Mouse (Mus musculus) kidney, adult 9 months (tissue): ENCODE measurements around the gene Urad.

ENCODE experiments used
- DNase-seq: peaks from one replicate; pipeline ENCODE4 v3.0.0; 2022

The Urad gene

DNA sequence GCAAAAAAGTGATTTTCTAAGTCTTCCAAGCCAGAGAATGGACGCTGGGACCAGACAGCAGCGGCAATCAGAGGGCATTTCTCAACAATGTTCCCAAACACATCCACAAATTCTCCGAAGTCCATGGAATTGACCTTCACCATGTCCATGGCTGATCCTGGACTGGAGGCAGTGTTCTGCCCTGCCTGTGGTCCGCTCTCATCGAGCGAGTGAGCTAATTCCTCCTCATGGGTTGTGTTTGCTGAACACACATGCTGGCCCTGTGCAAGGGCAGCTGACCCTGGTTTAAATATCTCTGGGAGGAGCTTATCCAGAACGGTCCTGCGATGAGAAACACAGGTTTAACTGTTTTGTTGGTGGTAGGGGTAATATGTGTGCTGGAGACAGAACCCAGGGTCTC, at the start of gene Urad:
TSS of gene Urad (minus strand) at position 258 of the 400 bp plus-strand sequence.
- DNase-seq = no peak

DNA sequence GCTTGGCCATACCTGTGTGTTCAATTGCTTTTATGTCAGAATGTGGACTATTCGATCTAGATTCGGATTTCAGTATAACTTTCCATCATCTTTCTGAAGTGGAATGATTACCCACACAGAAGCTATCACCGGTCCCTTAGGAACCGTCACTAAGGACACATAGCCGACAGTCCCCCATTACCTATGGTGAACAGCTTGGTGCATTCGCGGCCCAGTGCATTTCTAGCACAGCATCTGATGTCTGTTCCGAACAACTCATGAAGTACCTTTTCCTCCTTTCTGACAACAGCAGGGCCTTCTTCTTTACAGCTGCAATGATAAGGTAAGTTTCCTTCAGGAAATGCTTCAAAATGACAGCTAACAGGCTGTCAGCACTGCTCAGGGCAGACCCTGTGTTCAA, 48.0 kb upstream of the Urad start:
- DNase-seq = no peak

DNA sequence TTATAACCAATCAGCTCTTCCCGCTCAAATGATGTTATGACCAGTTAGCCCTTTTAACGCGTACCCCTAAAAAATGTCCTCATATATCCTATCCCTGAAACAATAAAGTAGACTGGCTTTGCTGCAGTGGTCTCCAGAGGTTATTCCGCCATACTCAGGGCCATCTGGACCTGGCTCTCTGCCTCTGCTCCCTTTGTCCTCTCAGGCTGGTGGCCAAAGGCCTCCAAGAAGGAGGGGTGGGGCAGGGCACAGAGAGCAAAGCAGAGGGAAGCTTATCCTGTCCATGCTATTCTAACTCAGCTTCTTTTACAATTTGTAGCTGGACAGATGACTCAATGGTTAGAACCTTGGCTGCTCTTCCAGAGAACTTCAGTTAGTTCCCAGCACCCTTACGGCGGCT, 46.0 kb upstream of the Urad start:
- DNase-seq = no peak

DNA sequence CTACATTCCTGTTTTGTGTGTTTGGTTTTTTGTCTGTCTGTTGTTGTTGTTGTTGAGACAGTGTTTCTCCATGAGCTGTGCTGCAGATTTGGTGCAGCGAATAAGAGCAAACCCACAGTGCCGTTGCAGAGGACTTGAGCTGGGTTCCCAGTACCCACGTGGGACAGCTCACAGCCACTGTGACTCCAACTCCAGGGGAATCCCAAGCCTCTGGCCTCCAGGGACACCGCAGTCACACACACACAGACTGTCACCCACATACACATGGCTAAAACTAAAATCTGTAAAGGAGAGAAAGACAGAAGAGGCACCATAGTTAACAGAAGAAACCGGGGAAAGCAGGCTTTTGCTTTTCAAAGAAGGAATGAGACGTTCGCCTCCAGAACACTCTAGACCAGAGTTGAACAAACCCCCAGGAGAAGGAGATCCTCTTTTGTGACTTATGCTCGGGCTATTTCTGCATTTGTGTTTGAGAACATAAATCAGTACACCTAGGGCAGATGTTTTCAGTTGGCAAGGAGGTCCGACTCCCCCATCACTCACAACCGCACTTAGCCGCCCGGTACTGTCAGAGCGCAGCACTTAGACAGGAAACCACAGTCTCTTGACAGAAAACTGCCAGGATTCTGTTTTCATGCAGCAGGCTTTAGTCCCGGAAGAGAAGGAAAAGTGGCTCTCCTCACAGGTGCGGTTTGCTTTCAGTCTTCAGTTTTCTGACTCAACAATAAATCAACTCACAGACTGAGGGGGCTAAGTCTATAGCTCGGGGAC, 43.9 kb upstream of the Urad start:
- no peak for DNase-seq

DNA sequence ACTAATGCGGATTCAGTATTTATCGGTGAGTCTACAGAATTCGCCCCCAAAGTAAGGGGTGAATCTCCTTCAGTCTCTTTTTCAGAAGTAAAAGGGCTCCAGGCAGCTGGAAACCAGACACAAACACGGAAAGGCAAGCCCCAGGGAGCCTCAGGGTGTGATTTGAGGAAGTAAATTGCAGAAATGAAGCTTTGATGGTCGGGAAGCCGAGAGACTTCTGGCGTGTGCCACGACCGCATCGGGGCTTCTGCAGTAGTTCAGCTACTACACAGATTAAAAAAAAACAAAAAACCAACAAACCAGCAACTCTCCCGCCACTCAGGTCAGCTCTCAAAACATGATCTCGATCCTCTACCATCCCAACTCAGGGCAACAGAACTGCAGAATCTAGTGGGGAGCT, 40.8 kb upstream of the Urad start:
- DNase-seq = peak; percentile 6

DNA sequence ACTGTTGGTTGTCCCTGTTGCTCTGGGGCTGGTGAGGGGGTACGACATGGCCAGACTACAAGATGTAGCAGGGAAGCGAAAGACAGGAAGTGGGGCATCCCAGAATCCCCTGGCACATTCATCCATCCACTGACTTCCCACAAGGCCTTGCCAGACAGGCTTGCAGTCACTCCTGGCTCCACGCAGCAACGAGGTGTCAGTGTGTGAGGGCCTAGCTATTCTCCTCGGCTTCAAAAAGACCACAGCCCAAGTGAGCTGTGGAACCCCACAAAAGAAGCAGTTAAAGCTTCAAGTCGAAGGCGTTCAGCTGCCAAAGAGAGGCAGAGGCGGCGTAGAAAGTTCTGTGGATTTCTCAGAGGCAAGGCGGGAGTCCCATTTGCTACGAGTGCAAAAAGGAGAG, 36.2 kb upstream of the Urad start:
- no peak for DNase-seq

DNA sequence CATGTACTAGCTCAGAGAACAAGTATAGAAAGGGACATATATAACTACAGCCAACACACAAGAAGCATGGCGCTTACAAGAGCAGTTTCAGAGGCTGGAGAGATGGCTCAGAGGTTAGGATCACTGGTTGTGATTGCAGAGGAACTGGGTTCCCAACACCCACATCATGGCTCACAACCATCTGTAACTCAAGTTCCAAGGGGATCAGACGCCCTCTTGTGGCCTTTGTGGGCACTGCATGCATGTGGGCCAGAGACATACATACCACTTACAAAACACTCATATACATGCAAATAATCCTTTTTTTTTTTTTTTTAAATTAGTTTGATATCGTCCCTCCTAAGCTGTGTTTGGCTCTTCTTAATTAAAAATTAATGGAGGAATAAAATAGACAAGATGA, 35.3 kb upstream of the Urad start:
- peak; percentile 22 for DNase-seq

DNA sequence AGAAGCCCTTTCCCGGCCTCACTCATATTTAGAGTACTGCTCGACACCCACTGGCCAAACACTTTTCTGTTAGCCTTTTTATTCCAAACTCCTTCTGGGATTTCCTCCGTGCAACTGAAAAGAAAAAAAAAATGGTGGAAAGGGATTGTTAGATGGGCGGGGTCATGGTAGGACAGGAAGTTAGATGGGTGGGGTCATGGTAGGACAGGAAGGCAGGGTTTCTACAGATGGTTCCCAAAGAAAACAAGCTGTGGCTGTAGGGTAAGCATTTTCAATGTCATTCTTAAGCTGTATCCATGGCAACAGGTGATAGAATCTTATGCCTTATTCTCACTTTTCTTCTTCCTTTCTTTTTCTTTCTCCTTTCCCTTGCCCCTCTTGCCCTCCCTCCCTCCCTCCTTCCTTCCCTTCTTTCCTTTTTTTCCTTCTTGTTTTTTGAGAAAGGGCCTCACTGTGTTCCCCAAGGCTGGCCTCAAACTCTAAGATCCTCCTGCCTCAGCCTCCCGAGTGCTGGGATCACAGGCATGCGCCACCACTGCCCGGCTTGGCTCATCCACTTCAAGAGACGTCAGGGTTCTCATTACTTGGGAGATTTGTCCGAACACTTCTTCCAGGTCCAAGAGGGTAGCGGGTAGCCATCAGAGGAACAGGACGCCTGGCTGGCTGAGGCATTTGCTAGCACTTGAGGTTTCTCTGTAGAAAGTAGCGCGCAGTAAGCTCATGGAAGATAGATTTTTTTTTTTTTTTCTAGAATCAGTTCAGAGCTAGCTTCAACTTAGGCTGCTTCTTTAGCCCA, 34.2 kb upstream of the Urad start:
- DNase-seq = no peak

DNA sequence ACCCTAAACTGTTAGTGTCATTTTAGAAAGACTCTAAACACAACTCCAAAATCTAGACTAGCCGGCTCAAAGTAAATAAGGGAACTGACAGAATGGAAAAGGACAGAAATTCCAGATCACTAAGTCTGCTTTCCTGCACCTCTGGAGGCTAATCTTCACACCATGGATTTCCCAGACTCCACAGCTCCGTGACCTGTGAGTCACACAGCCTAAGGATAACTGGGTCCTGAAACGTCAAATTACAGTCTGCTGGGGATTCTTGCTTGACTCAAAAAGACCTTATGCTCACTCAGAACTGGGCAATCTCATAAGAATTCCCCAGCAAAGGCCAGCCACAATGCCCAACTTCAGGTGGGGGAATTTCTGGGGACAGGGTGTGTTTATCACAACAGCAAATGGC, 33.5 kb upstream of the Urad start:
- DNase-seq = no peak

DNA sequence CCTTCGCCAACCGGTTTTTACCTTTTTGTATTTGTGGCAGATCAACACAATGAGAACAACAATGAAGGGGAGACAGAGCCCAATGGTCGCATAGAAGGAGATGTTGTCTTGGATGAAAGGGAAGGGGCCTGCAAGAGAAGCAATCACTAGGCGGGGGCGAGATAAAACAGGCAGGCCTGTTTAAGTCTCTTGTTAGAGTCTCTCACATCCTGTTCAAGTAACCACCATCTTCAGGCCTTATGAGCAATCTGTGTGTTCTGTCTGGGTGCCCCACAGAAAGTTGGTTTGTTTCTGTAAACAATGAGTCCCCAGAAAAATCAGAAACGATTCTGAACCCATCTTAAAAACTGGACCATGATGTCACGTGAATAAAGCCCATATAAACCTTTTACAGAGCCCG, 32.7 kb upstream of the Urad start:
- DNase-seq = no peak

DNA sequence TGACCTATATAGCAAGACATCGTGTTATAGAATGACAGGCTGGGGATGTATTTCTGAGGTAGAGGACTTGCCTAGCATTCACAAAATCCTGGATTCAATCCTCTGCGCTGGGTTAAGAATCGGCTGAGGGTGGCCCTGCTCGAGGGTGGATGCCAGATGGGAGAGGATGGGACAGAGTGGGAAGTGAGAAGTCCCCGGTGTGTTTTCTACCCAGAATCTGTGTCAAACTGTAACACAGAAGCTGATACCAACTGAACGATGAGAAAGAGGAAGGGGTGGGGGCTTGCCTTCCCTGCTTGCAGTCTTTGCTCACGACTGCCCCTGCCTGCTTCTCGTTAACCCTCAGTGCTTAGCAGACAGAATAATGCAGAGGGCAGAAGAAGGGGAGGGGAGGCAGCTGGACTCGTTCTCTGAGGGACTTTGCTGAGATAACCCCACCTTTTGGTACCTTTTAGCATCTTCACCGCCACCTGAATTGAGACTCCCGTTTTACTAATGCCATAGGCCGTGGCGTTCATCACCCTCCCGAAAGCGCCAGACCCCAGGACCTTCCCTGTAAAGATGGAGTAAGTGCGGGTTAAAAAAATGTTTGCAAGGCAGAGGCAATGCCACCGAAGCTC, 32.0 kb upstream of the Urad start:
- no peak for DNase-seq

DNA sequence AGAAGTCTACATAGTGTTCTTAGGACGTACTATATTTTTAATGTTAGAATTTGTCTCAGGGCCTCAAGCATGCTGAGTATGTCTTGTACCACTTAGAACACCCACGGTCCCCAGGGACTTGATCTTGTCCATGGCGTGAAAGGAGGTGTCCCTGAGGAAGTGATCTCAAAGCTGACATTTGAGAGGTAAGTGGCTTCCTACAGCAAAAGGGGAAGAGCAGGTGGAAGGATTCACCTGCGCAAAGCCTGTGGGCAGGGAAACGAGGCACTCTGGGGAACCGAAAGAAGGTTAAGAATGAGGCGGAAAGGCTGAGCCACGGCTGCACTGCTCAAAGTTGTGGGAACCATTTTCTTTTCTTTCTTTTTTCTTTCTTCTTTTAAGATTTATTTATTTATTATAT, 29.7 kb upstream of the Urad start:
- no peak for DNase-seq

DNA sequence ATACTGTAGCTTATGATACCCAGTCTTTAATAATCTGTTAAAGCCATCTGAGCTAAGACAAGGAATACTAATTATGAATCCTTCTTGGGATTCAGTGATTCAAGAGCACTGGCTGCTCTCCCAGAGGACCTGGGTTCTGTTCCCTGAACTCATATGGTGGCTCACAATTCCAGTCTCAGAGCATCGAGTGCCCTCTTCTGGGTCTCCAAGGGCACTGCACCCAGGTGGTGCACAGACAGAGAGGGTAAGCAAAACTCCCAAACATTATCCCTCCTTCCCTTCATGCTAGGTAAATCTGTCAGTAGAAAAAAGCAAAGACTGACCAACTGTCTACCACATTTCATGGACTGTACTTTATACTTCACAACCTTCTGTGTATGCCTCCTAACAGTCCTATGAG, 23.7 kb upstream of the Urad start:
- no peak for DNase-seq

DNA sequence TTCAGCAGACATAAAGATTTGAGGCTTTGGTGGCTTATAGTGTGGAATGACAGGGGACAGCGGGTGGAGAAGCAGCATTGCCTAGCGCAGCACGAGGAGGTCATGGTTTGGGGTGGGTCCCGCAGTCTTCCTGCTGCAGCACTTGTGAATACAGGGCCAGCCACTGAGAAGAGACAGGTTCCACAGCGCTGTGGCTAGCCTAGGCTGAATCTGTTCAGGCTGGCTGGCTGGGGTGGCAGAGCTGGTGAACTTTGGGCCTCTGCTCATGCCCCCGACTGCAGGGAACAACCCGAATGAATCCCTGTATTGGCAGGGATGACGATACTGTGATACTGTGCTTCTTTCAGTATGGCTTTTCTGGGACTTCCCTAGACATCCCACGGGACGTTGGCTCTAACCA, 21.7 kb upstream of the Urad start:
- no peak for DNase-seq

DNA sequence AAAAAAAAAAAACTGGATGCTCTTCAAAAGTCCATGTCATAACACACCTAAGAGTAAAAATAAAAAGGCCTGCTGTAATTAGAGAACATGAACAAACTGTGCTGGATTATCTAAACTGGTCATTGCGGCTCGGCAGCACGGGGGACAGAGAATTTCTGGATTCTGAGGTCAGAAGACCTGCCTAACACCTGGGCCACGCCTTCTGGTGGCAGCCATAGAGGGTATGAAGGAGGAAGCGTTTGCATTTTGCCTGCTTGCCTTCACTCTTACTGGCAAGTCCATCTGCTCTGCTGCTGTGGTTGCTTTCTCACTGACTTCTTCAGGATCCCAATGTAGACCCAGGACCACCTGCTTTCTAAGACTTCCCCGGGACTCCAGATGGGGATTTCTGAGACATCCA, 20.7 kb upstream of the Urad start:
- DNase-seq = no peak

DNA sequence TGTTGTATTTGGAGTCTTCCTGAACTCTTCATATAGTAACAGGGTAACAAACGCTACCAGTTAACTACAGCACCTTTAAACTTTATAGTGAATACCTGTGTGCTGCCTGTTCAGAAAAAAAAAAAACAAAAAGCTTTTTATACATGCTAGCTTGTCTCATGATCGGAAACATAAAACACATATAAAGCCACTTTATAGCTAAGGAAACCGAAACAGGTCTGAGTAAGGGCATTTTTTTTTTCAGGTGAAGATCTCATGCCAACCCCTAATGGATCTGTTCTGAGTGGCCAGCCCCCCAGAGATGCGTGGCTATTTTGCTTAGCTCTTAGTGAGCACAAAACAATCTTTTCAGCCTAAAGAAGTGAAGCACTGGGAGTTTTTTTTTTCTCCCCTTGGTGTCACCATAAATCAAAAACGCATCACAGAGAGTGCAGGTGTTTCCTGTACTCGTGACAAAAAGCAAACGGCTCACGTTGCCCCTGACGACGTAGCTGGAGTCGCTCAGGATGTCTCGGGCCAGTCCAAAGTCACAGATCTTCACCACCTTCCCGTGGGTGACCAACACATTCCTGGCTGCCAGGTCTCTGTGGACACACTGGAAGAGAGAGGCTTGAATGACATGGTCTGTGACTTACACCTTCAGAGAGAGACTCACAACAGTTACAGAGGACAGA, 18.6 kb upstream of the Urad start:
- DNase-seq = peak; percentile 9

DNA sequence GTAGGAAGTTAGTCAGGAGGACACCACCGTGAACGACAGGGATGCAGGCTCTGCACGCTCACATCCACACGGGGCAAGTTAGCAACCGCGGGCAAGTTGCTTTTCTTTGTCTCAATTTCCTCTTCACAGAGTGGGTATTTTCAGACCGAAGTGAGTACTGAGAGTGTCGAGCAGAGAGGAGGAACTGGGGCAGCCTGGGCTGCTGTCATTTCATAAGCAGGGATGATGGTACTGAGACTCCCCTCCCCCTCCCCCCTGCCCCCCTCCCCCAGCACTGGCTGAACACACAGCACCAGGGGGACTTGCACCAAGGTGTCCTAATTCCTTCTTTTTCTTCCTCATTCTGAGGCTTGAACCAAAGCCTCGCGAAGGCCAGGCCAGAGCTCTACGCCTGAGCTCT, 17.3 kb upstream of the Urad start:
- no peak for DNase-seq

DNA sequence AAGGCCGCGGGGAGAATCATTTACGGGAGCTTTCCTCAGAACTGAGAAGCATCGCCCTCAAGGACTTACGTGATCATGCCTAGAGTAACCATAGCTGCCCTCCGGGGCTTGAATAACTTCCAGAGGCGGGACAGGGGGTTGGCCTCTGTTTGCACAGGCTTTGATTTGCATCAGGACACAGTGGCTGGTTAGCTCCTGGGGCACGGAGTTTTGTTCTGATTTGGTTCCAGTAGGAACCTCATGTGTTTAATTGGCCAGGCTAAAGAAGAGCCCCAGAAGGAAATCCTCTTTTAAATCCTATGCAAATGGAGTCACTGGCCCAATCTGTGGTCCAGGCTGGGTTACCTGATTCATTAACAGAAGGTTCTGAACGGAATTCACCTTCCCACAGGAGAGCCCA, 16.7 kb upstream of the Urad start:
- no peak for DNase-seq

DNA sequence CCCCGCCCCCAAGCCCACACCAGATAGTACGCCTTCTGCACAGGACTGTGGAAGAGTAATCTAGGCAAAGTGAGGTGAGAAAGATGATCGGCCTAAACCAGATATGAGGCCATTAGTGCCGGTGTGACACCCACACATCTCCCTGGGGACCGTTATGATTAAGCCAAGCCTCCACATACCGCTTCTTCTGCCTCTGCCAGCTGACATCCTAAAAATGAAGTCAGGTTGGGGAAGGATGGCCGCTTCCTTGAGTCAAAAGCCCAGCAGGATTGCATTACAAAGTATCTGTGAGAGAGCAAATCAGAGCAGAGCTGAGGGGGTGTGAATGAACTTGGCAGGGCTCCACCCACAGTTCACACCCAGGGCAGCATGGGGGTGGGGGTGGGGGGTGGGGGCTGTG, 10.5 kb upstream of the Urad start:
- DNase-seq = no peak

DNA sequence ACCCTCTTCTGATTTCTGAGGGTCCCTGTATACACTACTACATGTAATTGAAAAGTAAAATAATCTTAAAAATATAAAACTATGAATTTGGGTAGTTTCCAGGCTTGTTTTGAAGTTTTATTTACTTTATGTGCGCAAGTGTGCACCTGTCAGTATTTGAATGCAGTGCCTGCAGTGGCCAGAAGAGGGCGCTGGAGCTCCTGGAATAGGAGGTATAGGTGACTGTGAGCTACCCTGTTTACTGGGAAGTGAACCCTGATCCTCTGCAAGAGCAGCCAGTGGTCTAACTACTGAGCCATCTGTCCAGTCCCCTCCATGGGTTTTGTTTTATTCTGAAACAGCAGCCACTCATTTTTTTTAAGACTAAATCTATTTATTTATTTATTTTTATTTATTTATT, 9.3 kb upstream of the Urad start:
- peak; percentile 43 for DNase-seq

DNA sequence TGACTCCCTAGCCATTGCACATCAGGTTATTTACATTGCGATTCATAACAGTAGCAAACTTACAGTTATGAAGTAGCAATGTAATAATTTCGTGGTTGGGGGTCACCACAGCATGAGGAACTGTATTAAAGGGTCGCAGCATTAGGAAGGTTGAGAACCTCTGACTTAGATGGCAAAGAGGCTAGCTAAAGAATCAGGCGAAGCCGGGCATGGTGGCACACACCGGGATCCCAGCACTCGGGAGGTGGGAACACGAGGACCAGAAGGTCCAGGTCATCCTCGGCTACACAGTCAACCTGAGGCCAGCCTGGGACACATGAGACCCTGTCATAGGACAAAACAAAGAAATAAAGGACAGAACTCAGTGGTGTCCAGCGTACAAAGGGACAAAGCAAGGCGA, 7.7 kb upstream of the Urad start:
- DNase-seq = no peak

DNA sequence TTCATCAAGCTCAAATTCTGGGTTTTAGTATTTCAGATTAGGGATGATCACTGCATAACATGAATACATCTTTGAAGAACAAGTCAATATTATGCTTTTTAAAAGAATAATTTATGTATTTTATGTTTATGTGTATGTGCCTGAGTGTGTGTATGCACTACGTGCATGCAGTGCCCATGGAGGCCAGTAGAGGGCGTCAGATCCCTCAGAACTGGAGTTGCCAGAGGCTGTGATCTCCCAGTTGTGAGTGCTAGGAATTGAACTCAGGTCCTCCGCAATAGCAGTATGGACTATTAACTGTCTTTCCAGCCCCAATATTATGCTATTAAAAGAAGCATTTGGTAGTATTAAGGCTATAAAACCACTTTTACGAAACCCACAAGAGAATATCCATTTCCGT, 5.4 kb upstream of the Urad start:
- DNase-seq = no peak

DNA sequence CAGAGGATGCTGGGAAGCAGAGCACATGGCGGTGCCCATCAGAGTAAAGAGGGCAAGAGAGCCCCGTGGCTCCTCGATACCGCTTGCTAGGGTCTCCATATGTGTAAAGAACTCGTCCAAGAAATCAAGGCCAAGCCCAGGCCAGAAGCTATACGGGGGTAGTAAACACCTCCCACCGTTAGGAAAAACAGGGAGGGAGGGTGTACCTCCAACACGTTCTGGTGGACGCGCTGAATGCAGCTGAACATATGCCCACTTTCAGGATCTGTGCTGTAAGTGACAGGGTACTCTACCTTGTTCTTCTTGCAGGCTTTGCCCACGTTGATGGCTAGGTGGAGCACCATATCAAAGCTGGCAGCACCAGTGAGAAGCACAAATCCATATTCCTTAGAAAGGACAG, 3.7 kb upstream of the Urad start:
- DNase-seq = no peak
